In genomic region chr1:183046081-183046480, GRCm38 (mm10) we compare ENCODE assay signal across 17 mouse cellular contexts.
"Had no signal": no experiment of that assay in that cellular context is flagged by ENCODE, and none has a peak within 500 bp of the region (broad histone marks: within the 10 kb centered on the region; RNA-seq: fewer than 3 reads in every experiment).

No protein-coding gene starts in this region.

- H3K4me3 ChIP-seq: liver, embryonic 15.5 days; lung, embryonic 15.5 days; megakaryocyte, embryonic 14.5 days; midbrain, embryonic 12.5 days; neural tube, embryonic 12.5 days; stomach, embryonic 15.5 days had no signal

- H3K4me2 ChIP-seq: liver, embryonic 15.5 days; lung, embryonic 15.5 days; midbrain, embryonic 12.5 days; neural tube, embryonic 12.5 days; stomach, embryonic 15.5 days had no signal

- H3K9ac ChIP-seq: liver, embryonic 15.5 days; liver, postnatal 0 days; lung, embryonic 15.5 days; midbrain, embryonic 12.5 days; neural tube, embryonic 12.5 days; stomach, embryonic 15.5 days had no signal

- DNase-seq: liver, postnatal 0 days; lung, adult 2 months; lung, postnatal 14 days; lung, postnatal 36 days; right cerebral cortex, postnatal 14 days; thymus, adult 2 months; thymus, postnatal 25 days; thymus, postnatal 4 days had no signal

- ATAC-seq: liver, postnatal 0 days; lung, postnatal 0 days had no signal

- H3K9me3 ChIP-seq: liver, embryonic 15.5 days; lung, embryonic 15.5 days; midbrain, embryonic 12.5 days; neural tube, embryonic 12.5 days; stomach, embryonic 15.5 days had no signal

- H3K27ac ChIP-seq: liver, embryonic 15.5 days; macrophage; midbrain, embryonic 12.5 days; neural tube, embryonic 12.5 days; stomach, embryonic 15.5 days; stomach, postnatal 0 days had no signal

- H3K4me1 ChIP-seq: liver, embryonic 15.5 days had no signal

- H3K27me3 ChIP-seq: liver, embryonic 15.5 days; stomach, embryonic 15.5 days had no signal

- H3K36me3 ChIP-seq: liver, embryonic 15.5 days; lung, embryonic 15.5 days; midbrain, embryonic 12.5 days; neural tube, embryonic 12.5 days; stomach, embryonic 15.5 days had no signal
